Mouse (Mus musculus): ENCODE results near the gene Smim11.

- TF ChIP-seq CTCF (IDR thresholded peaks at IDR 0.05) = peak; percentile 30
- TF ChIP-seq EP300 (IDR thresholded peaks at IDR 0.05) = no peak
Observed at GRCm38 (mm10) chr16:92334600-92334999, 33.5 kb downstream of the Smim11 start.
